Mouse (Mus musculus): Measurements from ENCODE around the gene Sdr42e1. TPM values are rescaled to one million over a fixed set of nuclear protein-coding genes. Genes with fewer than 3 reads are reported as not detected.

Gene Sdr42e1
- polyA plus RNA-seq, 1 experiment from 2014 or later, result 4.2 TPM

- 40% methylated on average over 5 of the region's 5 CpGs for WGBS
- no peak overlapping the region for H3K9ac ChIP-seq (ENCODE audit: low read length)
- no peak overlapping the region for H3K4me3 ChIP-seq (ENCODE audit: low read length)
- H3K36me3 ChIP-seq (ENCODE audit: control insufficient read depth, insufficient read depth, low read length), result no peaks in the 10 kb centered on the region
- H3K9me3 ChIP-seq (ENCODE audit: control insufficient read depth, low read length), result peaks cover 3% of the 10 kb centered on the region; the same call in 1 of the 2 replicates
- no peak overlapping the region for H3K27ac ChIP-seq (ENCODE audit: low read length)
- H3K4me2 ChIP-seq (ENCODE audit: low read depth, low read length), result no peak overlapping the region
- ATAC-seq (ENCODE audit: low read depth), result no peak
- H3K4me1 ChIP-seq (replicated peaks; ENCODE audit: control insufficient read depth, insufficient read depth, low read length), result no peaks in the 10 kb centered on the region
- H3K27me3 ChIP-seq (ENCODE audit: control insufficient read depth, insufficient read depth, low read depth, low read length), result no peaks in the 10 kb centered on the region
Observed at GRCm38 (mm10) chr8:117645486-117645885, 28.0 kb downstream of the Sdr42e1 start.

GRCm38 (mm10) chr8:117639631-117640030 lies 33.9 kb downstream of the Sdr42e1 start:
- Histone ChIP-seq H3K4me2 (ENCODE audit: low read depth, low read length) (no peak overlapping the region), H3K27me3 (ENCODE audit: control insufficient read depth, insufficient read depth, low read depth, low read length) (no peaks in the 10 kb centered on the region), H3K4me1 (replicated peaks; ENCODE audit: control insufficient read depth, insufficient read depth, low read length) (no peaks in the 10 kb centered on the region), H3K27ac (ENCODE audit: low read length) (no peak overlapping the region), H3K9ac (ENCODE audit: low read length) (no peak overlapping the region), H3K4me3 (ENCODE audit: low read length) (no peak overlapping the region), H3K36me3 (ENCODE audit: control insufficient read depth, insufficient read depth, low read length) (no peaks in the 10 kb centered on the region), H3K9me3 (ENCODE audit: control insufficient read depth, low read length) (0 out of 2 replicates have a peak, but pooled peaks cover 2% of the 10 kb centered on the region)
- ATAC-seq (ENCODE audit: low read depth), result no peak
- 91% methylated on average over 9 of the region's 9 CpGs for WGBS

GRCm38 (mm10) chr8:117637462-117637861 lies 36.0 kb downstream of the Sdr42e1 start:
- 0 out of 2 replicates have a peak, but pooled peaks cover 2% of the 10 kb centered on the region for H3K9me3 ChIP-seq (ENCODE audit: control insufficient read depth, low read length)
- 59% methylated on average over 3 of the region's 3 CpGs for WGBS
- no peak overlapping the region for H3K4me2 ChIP-seq (ENCODE audit: low read depth, low read length)
- H3K36me3 ChIP-seq (ENCODE audit: control insufficient read depth, insufficient read depth, low read length), result no peaks in the 10 kb centered on the region
- H3K27ac ChIP-seq (ENCODE audit: low read length), result no peak overlapping the region
- ATAC-seq (ENCODE audit: low read depth), result no peak
- no peak overlapping the region for H3K9ac ChIP-seq (ENCODE audit: low read length)
- no peaks in the 10 kb centered on the region for H3K27me3 ChIP-seq (ENCODE audit: control insufficient read depth, insufficient read depth, low read depth, low read length)
- no peaks in the 10 kb centered on the region for H3K4me1 ChIP-seq (replicated peaks; ENCODE audit: control insufficient read depth, insufficient read depth, low read length)
- no peak overlapping the region for H3K4me3 ChIP-seq (ENCODE audit: low read length)

- 78% methylated on average over 7 of the region's 7 CpGs for WGBS
- Histone ChIP-seq H3K36me3 (ENCODE audit: control insufficient read depth, insufficient read depth, low read length) (no peaks in the 10 kb centered on the region), H3K9me3 (ENCODE audit: control insufficient read depth, low read length) (no peaks in the 10 kb centered on the region), H3K4me1 (replicated peaks; ENCODE audit: control insufficient read depth, insufficient read depth, low read length) (no peaks in the 10 kb centered on the region), H3K9ac (ENCODE audit: low read length) (no peak overlapping the region), H3K4me2 (ENCODE audit: low read depth, low read length) (no peak overlapping the region), H3K27ac (ENCODE audit: low read length) (no peak overlapping the region), H3K4me3 (ENCODE audit: low read length) (no peak overlapping the region), H3K27me3 (ENCODE audit: control insufficient read depth, insufficient read depth, low read depth, low read length) (no peaks in the 10 kb centered on the region)
- no peak for ATAC-seq (ENCODE audit: low read depth)
Observed at GRCm38 (mm10) chr8:117634406-117634805, 39.1 kb downstream of the Sdr42e1 start.

- no peak overlapping the region for H3K9ac ChIP-seq (ENCODE audit: low read length)
- 68% methylated on average over 5 of the region's 5 CpGs for WGBS
- H3K4me3 ChIP-seq (ENCODE audit: low read length), result no peak overlapping the region
Observed at GRCm38 (mm10) chr8:117632532-117632931, 41.0 kb downstream of the Sdr42e1 start.

GRCm38 (mm10) chr8:117627096-117627495 lies 46.4 kb downstream of the Sdr42e1 start:
- H3K4me2 ChIP-seq (ENCODE audit: low read depth, low read length), result no peak overlapping the region
- H3K9ac ChIP-seq (ENCODE audit: low read length), result no peak overlapping the region
- no peaks in the 10 kb centered on the region for H3K4me1 ChIP-seq (replicated peaks; ENCODE audit: control insufficient read depth, insufficient read depth, low read length)
- WGBS, result 64% methylated on average over 9 of the region's 9 CpGs
- H3K9me3 ChIP-seq (ENCODE audit: control insufficient read depth, low read length), result no peaks in the 10 kb centered on the region
- no peaks in the 10 kb centered on the region for H3K27me3 ChIP-seq (ENCODE audit: control insufficient read depth, insufficient read depth, low read depth, low read length)
- H3K4me3 ChIP-seq (ENCODE audit: low read length), result no peak overlapping the region
- H3K36me3 ChIP-seq (ENCODE audit: control insufficient read depth, insufficient read depth, low read length), result no peaks in the 10 kb centered on the region
- no peak overlapping the region for H3K27ac ChIP-seq (ENCODE audit: low read length)
- 0 out of 2 replicates have a peak, but pooled peaks have one; percentile 12 for ATAC-seq (ENCODE audit: low read depth)

More at GRCm38 (mm10) chr8:117632532-117632931, 41.0 kb downstream of the Sdr42e1 start:
- no peak for ATAC-seq (ENCODE audit: low read depth)
- Histone ChIP-seq H3K27ac (ENCODE audit: low read length) (no peak overlapping the region), H3K4me1 (replicated peaks; ENCODE audit: control insufficient read depth, insufficient read depth, low read length) (no peaks in the 10 kb centered on the region), H3K27me3 (ENCODE audit: control insufficient read depth, insufficient read depth, low read depth, low read length) (no peaks in the 10 kb centered on the region), H3K4me2 (ENCODE audit: low read depth, low read length) (no peak overlapping the region), H3K9me3 (ENCODE audit: control insufficient read depth, low read length) (no peaks in the 10 kb centered on the region), H3K36me3 (ENCODE audit: control insufficient read depth, insufficient read depth, low read length) (no peaks in the 10 kb centered on the region)

- Histone ChIP-seq H3K4me3 (ENCODE audit: low read length) (no peak overlapping the region), H3K9me3 (ENCODE audit: control insufficient read depth, low read length) (no peaks in the 10 kb centered on the region), H3K4me2 (ENCODE audit: low read depth, low read length) (no peak overlapping the region), H3K4me1 (replicated peaks; ENCODE audit: control insufficient read depth, insufficient read depth, low read length) (no peaks in the 10 kb centered on the region), H3K9ac (ENCODE audit: low read length) (no peak overlapping the region), H3K27me3 (ENCODE audit: control insufficient read depth, insufficient read depth, low read depth, low read length) (no peaks in the 10 kb centered on the region), H3K36me3 (ENCODE audit: control insufficient read depth, insufficient read depth, low read length) (no peaks in the 10 kb centered on the region), H3K27ac (ENCODE audit: low read length) (no peak overlapping the region)
- peak; percentile 36; the same call in 1 of the 2 replicates for ATAC-seq (ENCODE audit: low read depth)
- 66% methylated on average over 14 of the region's 14 CpGs for WGBS
Observed at GRCm38 (mm10) chr8:117626040-117626838, 47.2 kb downstream of the Sdr42e1 start.

GRCm38 (mm10) chr8:117612861-117613260 lies 60.6 kb downstream of the Sdr42e1 start:
- no peaks in the 10 kb centered on the region for H3K27me3 ChIP-seq (ENCODE audit: control insufficient read depth, insufficient read depth, low read depth, low read length)
- H3K4me3 ChIP-seq (ENCODE audit: low read length), result no peak overlapping the region
- 77% methylated on average over 12 of the region's 12 CpGs for WGBS
- H3K4me2 ChIP-seq (ENCODE audit: low read depth, low read length), result no peak overlapping the region
- H3K9me3 ChIP-seq (ENCODE audit: control insufficient read depth, low read length), result peaks cover 3% of the 10 kb centered on the region
- no peak overlapping the region for H3K9ac ChIP-seq (ENCODE audit: low read length)
- H3K36me3 ChIP-seq (ENCODE audit: control insufficient read depth, insufficient read depth, low read length), result no peaks in the 10 kb centered on the region
- ATAC-seq (ENCODE audit: low read depth), result no peak
- H3K4me1 ChIP-seq (replicated peaks; ENCODE audit: control insufficient read depth, insufficient read depth, low read length), result no peaks in the 10 kb centered on the region
- H3K27ac ChIP-seq (ENCODE audit: low read length), result no peak overlapping the region
